Mouse (Mus musculus): ENCODE measurements at regions not wholly inside any gene's neighbourhood (a gene's known extent, or its start where the extent isn't known, plus 50 kb on each side); places are given as distances from the start of the nearest gene placed in this dataset.

- no peak for DNase-seq
Measured at GRCm38 (mm10) chr5:39159651-39160050, 283.0 kb upstream of the Clnk start.

- DNase-seq: no peak
Measured at GRCm38 (mm10) chr5:39155763-39156162, 279.2 kb upstream of the Clnk start.

GRCm38 (mm10) chr5:39153291-39153794, 276.7 kb upstream of the Clnk start:
- DNase-seq: no peak

GRCm38 (mm10) chr5:39151917-39152316, 275.3 kb upstream of the Clnk start:
- no peak for DNase-seq

GRCm38 (mm10) chr5:39150891-39151290, 274.3 kb upstream of the Clnk start:
- DNase-seq: no peak

- no peak for DNase-seq
Measured at GRCm38 (mm10) chr5:39145658-39146057, 269.0 kb upstream of the Clnk start.

GRCm38 (mm10) chr5:39144225-39144624, 267.6 kb upstream of the Clnk start:
- DNase-seq: no peak

GRCm38 (mm10) chr5:39143648-39144047, 267.0 kb upstream of the Clnk start:
- peak in 1 of 2 experiments; percentile 41 for DNase-seq

- no peak for DNase-seq
Measured at GRCm38 (mm10) chr5:39138375-39138774, 261.8 kb upstream of the Clnk start.

DNA sequence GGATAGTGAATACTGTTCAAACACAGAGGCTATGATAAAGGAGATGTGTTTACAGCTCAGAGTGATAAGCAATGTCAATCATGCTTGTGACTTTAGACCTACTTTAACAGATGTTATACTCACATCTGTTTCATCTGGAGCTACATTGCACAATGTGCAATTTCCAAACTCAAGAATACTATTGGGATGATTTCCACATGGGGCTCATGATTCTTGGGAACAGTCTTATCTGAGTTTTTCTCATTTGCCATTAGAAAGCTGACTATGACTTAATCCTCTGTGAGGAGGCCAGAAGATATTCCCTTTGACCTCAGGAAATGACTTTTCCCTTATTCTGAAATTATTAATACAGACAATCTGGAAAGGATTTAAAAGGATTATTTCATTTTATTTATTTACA, 252.3 kb upstream of the Clnk start:
- DNase-seq: no peak

DNA sequence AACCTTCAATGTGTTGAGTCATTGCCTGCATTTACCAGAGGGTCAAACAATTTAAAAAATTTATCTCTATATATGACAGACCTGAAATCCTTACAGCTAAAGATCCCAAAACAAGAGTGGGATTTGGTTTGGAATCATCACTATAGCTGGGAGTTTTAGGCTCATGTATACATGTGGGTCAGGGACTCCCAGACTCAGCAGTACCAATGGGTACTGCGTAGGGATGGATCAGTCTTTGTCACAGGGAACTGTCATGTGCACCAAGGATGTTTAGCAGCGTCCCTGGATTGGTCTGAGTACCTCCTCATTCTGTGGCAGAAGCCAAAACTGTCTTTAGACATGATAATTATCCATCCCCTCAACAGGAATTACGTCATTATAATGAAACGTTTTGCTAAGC, 250.2 kb upstream of the Clnk start:
- no peak for DNase-seq

GRCm38 (mm10) chr5:39126270-39126691, 249.7 kb upstream of the Clnk start:
- DNase-seq: no peak

GRCm38 (mm10) chr5:39110336-39110735, 233.7 kb upstream of the Clnk start:
- DNase-seq: no peak

DNA sequence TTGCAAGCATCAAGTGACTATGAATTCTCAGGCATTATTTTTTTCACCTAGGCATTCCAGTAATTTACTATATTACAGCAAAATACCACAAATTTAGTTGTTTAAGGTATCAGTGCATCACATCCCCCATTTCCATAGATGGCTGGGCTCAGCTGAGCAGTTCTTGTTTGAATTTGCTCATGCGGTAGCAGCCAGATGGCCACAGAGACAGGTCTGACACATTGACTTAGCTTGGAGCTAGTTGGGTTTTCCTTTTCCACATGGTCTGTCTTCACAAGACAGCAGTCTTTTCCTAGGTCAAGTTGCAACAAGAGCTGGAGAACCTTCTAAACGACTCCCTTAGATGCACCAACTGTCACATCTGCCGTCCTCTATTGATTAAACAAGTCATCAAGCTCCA, 232.9 kb upstream of the Clnk start:
- peak; percentile 32 to 55 for DNase-seq

DNA sequence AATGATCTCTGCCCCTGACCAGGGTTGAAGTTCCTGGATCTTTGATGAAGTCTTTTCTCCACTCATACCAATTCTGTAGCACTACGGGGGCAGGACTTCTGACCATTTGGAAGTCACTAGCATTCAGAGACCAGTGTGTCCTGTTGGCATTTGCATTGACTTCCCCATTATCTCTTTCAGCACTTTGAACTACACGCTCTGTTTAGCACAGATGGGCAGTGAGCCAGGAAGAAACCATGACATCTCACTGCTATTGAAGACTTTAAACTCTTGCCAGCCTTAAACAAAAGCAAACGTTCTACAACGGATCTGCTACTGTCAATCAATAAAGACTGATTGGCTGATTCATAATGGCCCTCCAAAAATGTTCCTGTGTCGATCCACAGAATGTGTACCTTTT, 222.5 kb upstream of the Clnk start:
- DNase-seq: peak in 1 of 2 experiments; percentile 22

DNA sequence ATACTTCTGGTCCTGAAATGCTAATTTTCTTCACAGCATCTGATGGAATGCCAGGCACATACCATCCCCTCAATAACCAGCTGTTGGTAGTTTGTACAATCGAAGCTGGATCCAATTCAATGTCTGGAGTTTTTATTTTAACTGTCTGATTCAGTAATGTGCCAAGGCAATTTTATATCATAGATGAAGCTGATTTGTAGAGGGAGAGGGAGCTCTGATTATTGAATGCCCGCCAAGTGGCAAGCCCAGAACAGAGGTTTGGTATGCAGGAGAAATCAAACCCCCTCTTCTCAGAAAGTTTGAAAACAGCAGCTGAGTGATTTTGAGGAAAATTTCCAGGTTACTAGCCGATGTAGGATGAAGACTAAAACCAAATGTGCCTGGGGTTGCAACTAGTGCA, 218.3 kb upstream of the Clnk start:
- DNase-seq: no peak

GRCm38 (mm10) chr5:39076555-39077178, 200.1 kb upstream of the Clnk start:
- DNase-seq: peak; percentile 78 to 87

DNA sequence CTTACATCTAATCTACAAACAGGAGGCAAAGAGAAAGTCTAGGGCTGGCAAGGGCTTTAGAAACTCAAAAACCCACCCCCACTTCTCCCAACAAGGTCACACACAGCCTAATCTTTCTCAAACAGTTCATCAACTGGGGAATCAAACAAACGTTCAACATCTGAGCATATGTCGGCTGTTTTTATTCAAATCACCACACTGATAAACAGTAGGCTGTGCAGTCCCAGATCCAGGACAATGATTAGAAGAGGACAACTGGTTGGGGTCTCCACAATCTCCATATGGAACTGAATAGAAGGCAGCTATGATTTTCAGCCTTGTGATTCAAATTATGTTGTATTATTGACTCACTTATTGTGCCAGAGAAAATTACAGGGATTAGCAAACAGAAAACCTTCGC, 193.1 kb upstream of the Clnk start:
- DNase-seq: no peak

GRCm38 (mm10) chr5:39063061-39063460, 186.4 kb upstream of the Clnk start:
- no peak for DNase-seq

DNA sequence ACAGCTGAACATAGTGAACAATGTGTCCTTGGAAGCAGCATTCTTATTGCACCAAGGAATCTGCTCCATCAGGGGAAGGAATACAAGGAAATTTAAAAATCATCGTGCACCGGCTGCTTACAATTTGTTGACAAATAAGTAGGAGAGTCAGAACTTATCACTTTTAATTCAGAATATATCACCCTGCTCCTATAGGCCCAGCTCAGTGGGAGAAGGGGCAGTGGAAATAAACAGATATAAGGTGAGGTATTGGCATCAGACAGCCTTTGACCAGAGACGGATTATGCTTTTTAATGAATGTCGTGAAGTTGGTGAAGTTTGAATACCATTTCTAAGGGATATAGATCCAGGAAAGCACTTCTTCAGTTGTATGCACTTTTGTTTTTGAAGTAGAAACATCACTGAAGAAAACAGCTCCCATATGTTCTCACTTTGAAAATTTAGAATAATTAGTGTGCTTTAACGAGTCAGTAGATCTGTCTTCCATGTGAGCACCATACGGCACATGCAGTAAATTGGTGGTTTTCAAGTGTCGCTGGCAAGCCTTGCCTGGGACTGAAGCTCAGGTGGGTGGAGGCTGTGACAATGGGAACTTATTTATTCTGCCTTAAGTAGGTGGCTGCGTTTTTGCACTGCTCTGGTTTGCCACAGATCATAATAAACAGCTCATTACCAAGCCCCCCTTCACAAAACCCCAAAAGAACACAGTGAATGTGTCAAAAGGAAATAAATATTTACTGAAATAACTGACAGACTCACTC, 176.1 kb upstream of the Clnk start:
- no peak for DNase-seq

GRCm38 (mm10) chr5:39050512-39050911, 173.9 kb upstream of the Clnk start:
- DNase-seq: no peak

DNA sequence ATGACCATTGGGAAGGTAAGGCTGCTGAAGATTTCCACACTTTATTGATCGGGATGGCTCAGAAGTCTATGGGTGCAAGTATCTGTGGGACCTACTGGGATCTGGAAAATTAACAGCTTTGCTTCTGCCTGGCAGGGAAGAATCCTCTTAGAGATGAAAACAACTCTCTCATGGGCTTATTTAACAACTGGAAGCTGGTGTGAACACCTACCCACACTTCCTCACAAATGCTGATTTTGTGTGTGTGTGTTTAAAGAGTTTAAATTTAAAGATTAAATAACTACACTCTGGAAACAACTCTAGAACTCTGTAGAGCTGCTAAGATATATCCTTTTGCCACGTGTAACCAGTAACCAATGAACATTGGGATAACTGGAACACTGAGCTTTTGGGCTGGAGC, 172.5 kb upstream of the Clnk start:
- no peak for DNase-seq

DNA sequence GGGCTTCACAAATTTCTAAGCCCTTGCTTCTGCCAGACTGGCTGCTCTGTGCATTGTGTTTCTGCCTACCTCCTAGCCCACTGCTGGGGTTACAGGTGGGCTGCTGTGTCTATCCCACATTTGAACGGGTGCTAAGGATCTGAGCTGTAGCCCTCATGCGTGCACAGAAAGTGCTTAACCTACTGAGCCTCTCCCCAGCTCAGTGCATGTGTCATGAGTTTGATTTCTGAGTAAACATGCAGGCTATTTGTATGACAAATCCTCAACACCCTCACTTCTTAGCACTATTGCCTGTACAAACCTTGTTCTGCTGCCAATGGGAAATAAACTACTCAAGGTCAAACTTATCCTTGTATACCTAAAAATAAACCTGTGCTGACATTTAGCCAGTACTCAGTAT, 163.9 kb upstream of the Clnk start:
- no peak for DNase-seq

GRCm38 (mm10) chr5:39023241-39023640, 146.6 kb upstream of the Clnk start:
- DNase-seq: no peak
